Mouse (Mus musculus) liver, adult 2 months (tissue): ENCODE measurements at regions not wholly inside any gene's neighbourhood (a gene's known extent, or its start where the extent isn't known, plus 50 kb on each side); places are given as distances from the start of the nearest gene placed in this dataset.

ENCODE experiments used
- CTCF ChIP-seq: fragments of 200-500 bp; IDR thresholded peaks from 2 replicates; pipeline ENCODE4 v1.5.1; 2011; ENCODE audit warnings: low read depth, low read length, control low read depth
- POLR2A ChIP-seq: fragments of 200-500 bp; IDR thresholded peaks from 2 replicates; pipeline ENCODE4 v1.6.1; 2011; ENCODE audit warnings: low read length, control low read depth; ENCODE audit not compliant: insufficient read depth; ENCODE audit errors: extremely low read depth

- TF ChIP-seq CTCF (peak; percentile 19; the same call in 1 of the 2 replicates), POLR2A (no peak)
Observed at GRCm38 (mm10) chr3:117494118-117494517, 80.5 kb upstream of the Plppr5 start.
